In the genomic region with DNA sequence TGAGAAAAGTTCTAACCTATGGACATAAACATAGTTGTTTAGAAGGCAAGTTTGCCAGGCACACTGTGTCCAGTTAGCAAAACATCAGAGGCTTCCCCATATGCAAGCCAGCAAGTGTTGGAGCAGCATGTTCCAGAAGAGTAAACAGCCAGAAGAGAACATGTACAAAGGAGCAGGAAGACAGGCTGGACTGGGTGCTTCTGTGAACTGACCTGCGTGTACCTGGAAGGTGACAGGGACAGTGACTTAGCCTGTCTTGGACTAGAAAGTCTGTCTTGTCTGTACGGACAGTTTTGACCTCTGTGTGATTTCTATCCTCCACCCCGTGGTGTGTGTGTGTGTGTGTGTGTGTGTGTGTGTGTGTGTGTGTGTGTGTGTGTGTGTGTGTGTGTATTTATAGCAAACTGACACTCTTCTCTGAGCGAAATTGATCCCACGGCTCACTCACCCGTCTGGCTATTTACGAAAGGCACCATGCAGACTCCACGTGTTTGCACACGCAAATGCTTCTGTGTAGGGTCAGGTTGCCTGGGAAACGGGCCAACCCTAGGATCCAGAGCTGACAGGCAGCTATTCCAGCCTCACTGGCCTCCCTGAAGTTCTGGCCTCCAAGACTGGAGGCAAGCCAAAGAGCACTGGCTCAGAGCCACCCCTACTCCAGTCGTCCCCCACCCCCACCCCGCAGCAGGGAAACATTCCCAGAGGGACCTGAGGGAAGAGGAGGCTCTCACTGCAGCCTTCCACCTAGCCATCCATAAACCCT, we compare ENCODE assay signal across 8 mouse cellular contexts. TPM values are rescaled to one million over a fixed set of nuclear protein-coding genes. Genes with fewer than 3 reads are reported as not detected.
DNase-seq lines count a peak whose midpoint lies in the region; ATAC-seq and TF ChIP-seq lines count a peak whose summit lies in the region.

No protein-coding gene starts in this region.

- peaks cover 8% of the 10 kb centered on the region; the same call in 1 of the 2 replicates for H3K4me1 ChIP-seq in hindbrain, embryonic 14.5 days (replicated peaks; ENCODE audit: control insufficient read depth, insufficient read depth, low read length)
- H3K4me1 ChIP-seq in lung, embryonic 14.5 days (ENCODE audit: insufficient read depth): peaks cover 13% of the 10 kb centered on the region

- H3K27ac ChIP-seq in hindbrain, embryonic 14.5 days: no peak overlapping the region; the same call in 1 of the 2 replicates
- peak overlapping the region; percentile 30; the same call in 1 of the 2 replicates for H3K27ac ChIP-seq in lung, embryonic 14.5 days (ENCODE audit: low read depth)

- no peak overlapping the region for H3K4me2 ChIP-seq in hindbrain, embryonic 14.5 days (replicated peaks)
- peak overlapping the region; percentile 32 for H3K4me2 ChIP-seq in lung, embryonic 14.5 days

- H3K9ac ChIP-seq in hindbrain, embryonic 14.5 days: no peak overlapping the region
- H3K9ac ChIP-seq in lung, embryonic 14.5 days: no peak overlapping the region

- H3K4me3 ChIP-seq in hindbrain, embryonic 14.5 days (replicated peaks; ENCODE audit: low read length): no peak overlapping the region
- no peak overlapping the region for H3K4me3 ChIP-seq in lung, embryonic 14.5 days (ENCODE audit: low read depth, low read length)

- peak; percentile 88 for ATAC-seq in hindbrain, embryonic 14.5 days (ENCODE audit: low FRiP score)
- peak; percentile 95 for ATAC-seq in lung, embryonic 14.5 days (ENCODE audit: insufficient read depth)
- no peak for ATAC-seq in erythroblast, adult 5-6 weeks (replicated peaks; ENCODE audit: low FRiP score, poor library complexity, severe bottlenecking)

- DNase-seq in Muller cell, postnatal 12 days (ENCODE audit: inconsistent ontology term): peak; percentile 87
- DNase-seq in cerebellum, postnatal 14 days: peak; percentile 75 to 82
- peak; percentile 51 to 66 for DNase-seq in frontal cortex, postnatal 36 days (ENCODE audit: low spot score in 2 of 2)
- peak; percentile 74 for DNase-seq in hindbrain, embryonic 14.5 days (ENCODE audit: low spot score)
- peak; percentile 46 to 79 for DNase-seq in layer of hippocampus, postnatal 14 days (ENCODE audit: low spot score in 2 of 2)
- peak; percentile 97 for DNase-seq in lung, embryonic 14.5 days
- peak; percentile 72 for DNase-seq in retina, postnatal 1 day

- 10% methylated on average over 12 of the region's 12 CpGs for WGBS in hindbrain, embryonic 14.5 days
- 5% methylated on average over 12 of the region's 12 CpGs for WGBS in lung, embryonic 14.5 days

- H3K36me3 ChIP-seq in hindbrain, embryonic 14.5 days (replicated peaks; ENCODE audit: control insufficient read depth, insufficient read depth): no peaks in the 10 kb centered on the region
- H3K36me3 ChIP-seq in lung, embryonic 14.5 days (ENCODE audit: insufficient read depth): no peaks in the 10 kb centered on the region

- H3K27me3 ChIP-seq in hindbrain, embryonic 14.5 days (ENCODE audit: control insufficient read depth, insufficient read depth, low read length): no peaks in the 10 kb centered on the region
- H3K27me3 ChIP-seq in lung, embryonic 14.5 days (ENCODE audit: insufficient read depth, low read length): no peaks in the 10 kb centered on the region

- H3K9me3 ChIP-seq in hindbrain, embryonic 14.5 days (ENCODE audit: control insufficient read depth, low read length): no peaks in the 10 kb centered on the region
- no peaks in the 10 kb centered on the region for H3K9me3 ChIP-seq in lung, embryonic 14.5 days (ENCODE audit: low read depth, low read length)

- no peak for TF ChIP-seq CTCF in lung, embryonic 14.5 days (IDR thresholded peaks at IDR 0.05; ENCODE audit: low read depth)

RNA-seq across cellular contexts. Expression of a gene that starts 7.9 kb away (rescaled TPM):
- polyA plus RNA-seq in hindbrain, embryonic 14.5 days (2014; fragmentation: Nextera tagmentation; extraction: Ambion mirVana): 18.0 and 19.1 TPM in 2 replicates
- 10 to 100 TPM; 21.4 to 23.1 TPM for total RNA-seq in layer of hippocampus, postnatal 14 days (2021)
- 4.0 and 4.6 TPM in 2 replicates for polyA plus RNA-seq in lung, embryonic 14.5 days (2014; fragmentation: Nextera tagmentation; extraction: Ambion mirVana)
- total RNA-seq in erythroblast, adult 5-6 weeks (2015; ENCODE audit: low replicate concordance): 3.3 and 3.6 TPM in 2 replicates
- 3.8 and 4.2 TPM in 2 replicates for total RNA-seq in erythroblast, adult 5-6 weeks (2017; ENCODE audit: low replicate concordance)

RNA-seq across cellular contexts. Expression of a gene that starts 34.5 kb away (rescaled TPM):
- polyA plus RNA-seq in hindbrain, embryonic 14.5 days (2014; fragmentation: Nextera tagmentation; extraction: Ambion mirVana): 1.8 and 3.1 TPM in 2 replicates
- total RNA-seq in layer of hippocampus, postnatal 14 days (2021): 100 to 1,000 TPM; 205 to 223 TPM
- polyA plus RNA-seq in lung, embryonic 14.5 days (2014; fragmentation: Nextera tagmentation; extraction: Ambion mirVana): not detected in 2 replicates
- not detected in 2 replicates for total RNA-seq in erythroblast, adult 5-6 weeks (2015; ENCODE audit: low replicate concordance)
- total RNA-seq in erythroblast, adult 5-6 weeks (2017; ENCODE audit: low replicate concordance): not detected in 2 replicates

Comparison
In these comparisons a context has a peak if more than half of its experiments do, and no peak if none do; other contexts are left out.
1. RNA of a gene that starts 7.9 kb away (total RNA-seq): 21.4 to 23.1 TPM in layer of hippocampus, postnatal 14 days; 3.3 to 4.2 TPM in erythroblast, adult 5-6 weeks; every median in the first group is over 4 times any median in the second.
2. RNA of a gene that starts 34.5 kb away (total RNA-seq): 205 to 223 TPM in layer of hippocampus, postnatal 14 days; not detected in erythroblast, adult 5-6 weeks; every median in the first group is over 100 times any median in the second.
3. Peak in every context shown above with its lines, with median percentiles within 50 percentile points of each other: DNase-seq.